Mouse (Mus musculus) A20 (cell line): ENCODE measurements around the gene Pnisr.

Experiments used
- DNase-seq: peaks from one replicate; pipeline ENCODE4 v3.0.0-alpha.2; 2011; ENCODE audit warnings: low read depth, low spot score

The Pnisr gene

DNA sequence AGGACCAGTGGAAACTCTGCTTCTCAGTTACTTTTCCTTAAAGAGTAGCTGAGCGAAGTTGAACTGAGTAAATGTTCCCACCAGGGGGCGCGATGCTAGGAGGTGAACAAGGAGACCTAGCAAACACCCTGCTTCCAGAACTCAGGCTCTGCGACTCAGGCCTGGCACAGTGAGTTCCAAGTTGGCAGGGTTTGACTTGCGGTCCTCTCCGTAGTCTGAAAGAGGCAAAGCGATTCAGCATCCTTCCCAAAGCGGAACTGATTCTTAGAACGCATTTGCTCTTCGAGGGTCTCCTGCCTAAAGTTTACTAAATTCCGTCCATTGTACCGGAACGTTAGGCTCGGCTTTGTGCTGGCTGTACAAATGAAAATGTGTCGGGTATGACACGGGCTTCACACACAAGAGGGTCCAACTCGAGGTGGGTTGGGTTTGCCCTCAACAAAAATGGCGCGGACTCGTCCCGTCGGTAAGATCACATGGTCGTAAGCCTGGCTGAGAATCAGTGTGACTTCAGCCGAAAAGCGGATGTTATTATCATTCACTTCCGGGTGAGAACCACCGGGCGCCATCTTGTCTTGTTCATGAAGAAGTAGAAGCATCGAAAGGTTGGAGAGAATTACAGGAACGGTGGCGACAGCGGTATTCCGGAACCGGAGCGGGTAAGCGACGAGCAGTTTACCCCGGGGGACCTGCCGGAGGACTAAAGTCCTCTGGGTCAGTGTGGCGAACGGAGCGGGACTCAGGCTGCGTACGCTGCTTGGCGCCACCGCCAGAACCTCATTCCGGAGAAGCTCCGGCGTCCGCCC, at the start of gene Pnisr:
Gene Pnisr (plus strand): TSS at position 103 of the 806 bp plus-strand sequence.
- peak; percentile 98 for DNase-seq

DNA sequence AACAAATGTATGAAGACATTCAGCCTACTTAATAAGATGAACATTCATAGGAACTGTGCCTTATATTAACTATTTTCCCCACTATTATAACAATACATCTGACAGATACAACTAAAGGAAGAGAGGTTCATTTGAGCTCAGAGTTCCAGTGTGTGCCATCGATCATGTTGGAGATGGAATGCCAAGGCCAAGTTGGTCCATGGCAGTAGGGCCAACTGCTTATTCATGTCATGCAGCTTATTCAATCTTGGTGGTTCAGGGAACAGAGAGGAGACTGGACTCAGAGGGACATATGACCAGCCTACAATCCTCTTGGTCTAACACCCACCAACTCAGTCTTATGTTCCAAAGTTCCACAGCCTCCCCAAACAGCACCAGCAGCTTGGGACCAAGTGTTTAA, 46.4 kb upstream of the Pnisr start:
- no peak for DNase-seq

GRCm38 (mm10) chr4:21801620-21802019, 45.8 kb upstream of the Pnisr start:
- DNase-seq: no peak

- DNase-seq: no peak
Observed at GRCm38 (mm10) chr4:21807204-21807603, 40.2 kb upstream of the Pnisr start.

DNA sequence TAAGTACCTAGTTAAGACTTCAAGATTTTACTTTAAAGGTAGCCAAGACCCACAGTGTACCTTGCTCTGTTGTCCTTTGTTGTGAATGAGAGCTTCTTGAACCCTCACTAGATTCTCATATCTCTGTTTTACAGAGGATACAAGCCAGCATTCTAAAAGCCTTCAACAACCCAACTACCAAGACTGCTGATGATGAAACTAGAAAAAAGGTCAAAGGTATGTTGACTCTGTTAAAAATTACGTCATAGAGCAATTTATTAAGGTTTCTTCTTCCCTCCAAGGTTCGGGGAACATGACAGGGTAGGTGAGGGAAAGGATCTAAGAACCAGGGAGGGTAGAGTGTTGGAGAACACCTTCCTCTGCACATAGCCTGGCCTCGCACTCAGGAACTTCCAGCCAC, 36.8 kb upstream of the Pnisr start:
- DNase-seq: no peak

DNA sequence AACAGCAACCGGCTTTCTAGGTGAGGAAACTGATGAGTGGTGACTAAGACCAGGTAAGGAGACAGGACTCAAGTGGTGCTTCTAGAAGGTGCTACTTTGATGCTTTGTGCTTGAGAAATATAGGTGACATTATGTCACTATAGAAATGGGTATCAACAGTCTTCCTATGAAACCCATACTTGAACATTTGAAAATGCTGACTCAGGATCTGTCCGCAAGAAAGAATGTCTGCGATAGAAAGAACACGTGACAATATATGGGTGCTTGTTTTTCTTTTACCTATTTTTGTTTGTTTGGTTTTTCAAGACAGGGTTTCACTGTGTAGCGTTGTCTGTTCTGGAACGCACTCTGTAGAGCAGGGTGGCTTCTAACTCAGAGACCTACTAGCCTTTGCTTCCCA, 34.7 kb upstream of the Pnisr start:
- no peak for DNase-seq

DNA sequence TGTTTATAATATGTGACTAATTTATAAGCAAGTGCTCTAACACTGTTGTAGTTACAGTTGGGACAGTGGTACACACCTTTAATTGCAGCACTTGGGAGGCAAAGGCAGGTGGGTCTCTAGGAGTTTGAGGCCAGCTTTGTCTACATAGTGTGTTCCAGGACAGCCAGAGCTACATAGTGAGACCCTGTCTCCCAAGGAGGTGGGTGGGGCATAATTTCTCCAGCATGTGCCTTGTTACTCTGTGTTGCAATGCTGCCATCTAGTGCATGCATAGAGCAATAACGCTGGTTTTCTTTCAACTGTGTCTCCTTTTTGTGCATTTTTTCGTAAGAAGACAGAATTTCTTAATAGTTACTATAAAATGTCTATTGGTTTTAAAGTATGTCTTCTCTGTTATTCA, 33.4 kb upstream of the Pnisr start:
- DNase-seq: peak; percentile 62

DNA sequence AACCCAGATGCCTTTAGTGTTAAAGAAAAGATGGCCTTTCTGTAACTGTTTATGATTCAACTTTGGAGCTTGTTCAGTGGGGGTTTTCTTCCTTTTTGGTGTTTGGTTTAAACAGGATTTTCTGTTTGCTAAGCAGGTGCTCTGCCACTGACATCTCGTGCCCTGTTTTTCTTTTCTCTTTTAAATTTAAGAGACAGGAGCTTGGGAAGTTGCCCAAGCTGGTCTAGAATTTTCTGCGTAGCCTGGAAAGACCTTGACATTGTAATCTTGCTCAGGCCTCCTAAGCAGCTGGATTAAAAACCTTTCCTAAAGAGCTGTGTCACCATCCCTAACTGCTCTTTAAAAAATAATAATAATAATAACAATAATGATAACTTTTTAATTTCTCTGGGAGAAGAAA, 20.8 kb upstream of the Pnisr start:
- no peak for DNase-seq

GRCm38 (mm10) chr4:21832844-21833243, 14.5 kb upstream of the Pnisr start:
- DNase-seq: peak; percentile 24

DNA sequence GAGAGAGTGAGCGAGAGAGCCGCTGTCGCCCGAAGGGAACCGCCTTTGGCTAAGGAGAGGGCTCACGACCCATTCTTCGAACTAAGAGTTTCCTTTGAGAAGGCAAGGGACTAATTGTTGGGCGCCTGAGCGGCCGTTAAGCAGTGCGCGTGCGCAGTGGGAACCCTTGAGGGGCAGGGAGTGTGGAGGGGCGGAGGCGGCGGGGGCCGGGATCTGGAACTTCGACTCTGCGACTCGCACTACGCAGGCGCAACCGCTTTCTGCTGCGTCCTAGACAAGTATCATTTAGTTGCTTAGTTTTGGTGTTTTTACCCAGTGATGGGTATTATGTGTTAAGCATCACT, 876 bp downstream of the Pnisr start:
- peak; percentile 95 for DNase-seq

DNA sequence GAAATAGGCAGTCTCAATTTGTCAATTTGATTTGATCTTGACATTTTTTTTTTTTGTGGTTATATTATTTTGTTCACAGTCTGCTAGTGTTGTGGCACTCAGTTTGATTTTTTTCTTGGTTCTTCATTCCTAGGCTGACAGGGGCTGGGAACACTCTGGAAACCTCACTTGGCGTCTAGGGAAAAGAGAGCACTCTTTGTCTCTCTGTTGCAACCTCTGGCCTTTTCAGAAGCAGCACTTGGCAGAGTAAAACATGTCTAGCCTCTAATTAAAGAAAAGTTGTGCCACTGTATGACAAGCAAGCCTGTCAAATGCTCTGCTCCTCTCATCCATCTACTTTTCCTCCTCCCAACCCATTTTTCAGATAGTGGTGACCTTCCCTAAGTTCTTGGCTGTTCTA, 10.1 kb downstream of the Pnisr start:
- DNase-seq: no peak

DNA sequence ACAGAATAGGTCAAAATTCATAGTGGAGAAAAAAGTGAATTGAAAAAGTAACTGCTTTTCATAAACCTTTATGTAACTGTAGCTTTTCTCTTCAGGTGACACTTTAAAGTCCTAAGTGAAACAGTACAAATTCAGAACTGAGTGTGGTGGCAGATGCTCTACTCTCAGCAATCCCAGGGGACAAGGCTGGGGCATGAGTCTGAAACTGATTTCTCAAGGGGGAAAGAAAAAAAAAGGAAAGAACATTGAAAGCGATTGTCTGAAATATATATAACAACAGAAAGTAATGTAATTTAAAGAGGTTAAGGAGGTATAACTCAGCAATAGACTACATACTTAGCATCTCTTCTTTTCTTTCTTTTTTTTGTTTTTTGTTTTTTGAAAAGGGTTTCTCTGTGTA, 17.8 kb downstream of the Pnisr start:
- no peak for DNase-seq

- DNase-seq: peak; percentile 7
Observed at GRCm38 (mm10) chr4:21878776-21879175, 31.4 kb downstream of the Pnisr start.

DNA sequence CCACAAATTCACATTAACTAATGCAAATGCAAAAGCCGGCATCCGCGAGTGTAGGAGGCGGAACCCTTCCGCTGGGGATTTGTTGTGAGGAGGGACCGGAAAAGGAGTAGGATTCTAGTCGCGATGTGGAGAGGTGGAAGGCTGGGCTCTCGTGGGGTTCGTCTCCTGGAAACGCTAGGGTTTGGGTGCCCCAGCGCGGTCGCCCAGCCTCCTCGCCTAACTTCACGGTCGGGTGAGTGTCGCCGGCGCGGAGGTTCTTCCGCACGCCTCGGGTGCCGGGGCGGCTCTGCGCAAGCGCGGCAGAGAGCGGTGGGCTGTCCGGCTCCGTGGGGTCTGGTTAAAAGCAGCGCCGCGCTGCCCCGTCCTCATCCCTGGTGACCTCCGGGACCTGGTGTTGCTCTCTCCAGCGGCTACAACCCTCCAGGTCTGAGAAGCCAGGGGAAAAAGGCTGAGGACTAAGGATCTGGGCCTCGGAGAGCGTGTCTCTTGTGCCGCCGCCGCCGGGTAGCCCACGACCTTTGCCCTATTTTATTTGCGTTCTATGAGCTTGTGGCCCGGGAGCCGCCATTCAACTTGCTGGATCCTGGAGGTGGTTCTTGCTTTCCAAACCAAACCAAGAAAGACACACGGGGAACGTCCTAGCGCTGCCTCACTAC, 32.3 kb downstream of the Pnisr start, which contains the start of gene Coq3:
Gene Coq3 (plus strand): TSS at position 109 of the 656 bp plus-strand sequence.
- peak; percentile 91 for DNase-seq

GRCm38 (mm10) chr4:21882806-21883205, 35.4 kb downstream of the Pnisr start:
- no peak for DNase-seq

GRCm38 (mm10) chr4:21885831-21886230, 38.4 kb downstream of the Pnisr start:
- no peak for DNase-seq
